Mouse (Mus musculus) intestine, embryonic 16.5 days (tissue): ENCODE data around the gene Necab3. TPM values are rescaled to one million over a fixed set of nuclear protein-coding genes. Genes with fewer than 3 reads are reported as not detected.
A peak's percentile ranks its signal among the peaks of the same experiment; 100 is the strongest.

ENCODE experiments used
- ATAC-seq: fragments of 200-750 bp; cut with Nextera tagmentation; 2 replicates; pipeline ENCODE4 v1.8.0; 2017; ENCODE audit warnings: moderate TSS enrichment, moderate library complexity
- H3K27ac ChIP-seq: fragments of 300-500 bp; sonication (generic); 2 replicates; pipeline ENCODE4 v1.5.1; 2014; ENCODE audit warnings: mild to moderate bottlenecking, low read length
- H3K27me3 ChIP-seq: fragments of 300-500 bp; sonication (generic); replicated peaks from 2 replicates; pipeline ENCODE4 v1.6.1; 2014; ENCODE audit warnings: low read length, control low read depth, mixed read lengths; ENCODE audit not compliant: control insufficient read depth, insufficient read depth
- H3K36me3 ChIP-seq: fragments of 300-500 bp; sonication (generic); 2 replicates; pipeline ENCODE4 v1.6.1; 2014; ENCODE audit warnings: low read length, control low read depth; ENCODE audit not compliant: control insufficient read depth, insufficient read depth
- H3K4me1 ChIP-seq: fragments of 300-500 bp; sonication (generic); 2 replicates; pipeline ENCODE4 v1.6.1; 2014; ENCODE audit warnings: low read length, control low read depth, mixed read lengths; ENCODE audit not compliant: control insufficient read depth, insufficient read depth
- H3K4me2 ChIP-seq: fragments of 300-500 bp; sonication (generic); 2 replicates; pipeline ENCODE4 v1.6.1; 2014; ENCODE audit warnings: low read depth, low read length, control low read depth
- H3K4me3 ChIP-seq: fragments of 300-500 bp; sonication (generic); 2 replicates; pipeline ENCODE4 v1.5.1; 2014; ENCODE audit warnings: mild to moderate bottlenecking, low read length
- H3K9ac ChIP-seq: fragments of 300-500 bp; sonication (generic); 2 replicates; pipeline ENCODE4 v1.6.1; 2014; ENCODE audit warnings: low read depth, low read length
- H3K9me3 ChIP-seq: fragments of 300-500 bp; sonication (generic); 2 replicates; pipeline ENCODE4 v1.6.1; 2016; ENCODE audit warnings: low read length, control low read depth; ENCODE audit not compliant: control insufficient read depth
- WGBS: fragments of 180-500 bp; shearing (Covaris S2); extraction: QIAGEN DNeasy Blood & Tissue Kit; methylation state at CpG from one replicate; pipeline ENCODE4 v1.1.7; 2014; 5-methylcytosine and 5-hydroxymethylcytosine counted together
- polyA plus RNA-seq: library from polyadenylated mRNA; unstranded; fragments of >200 nt; fragmentation: Nextera tagmentation; extraction: Ambion mirVana; gene quantifications from 2 replicates; pipeline ENCODE4 v1.2.1, GENCODE M21; 2015

Necab3 gene
- polyA plus RNA-seq, 1 experiment from 2014 or later, result 1.6 TPM

GRCm38 (mm10) chr2:154551476-154551875, 7.2 kb downstream of the Necab3 start, which contains the start of gene Actl10:
Gene Actl10 (plus strand): TSS chr2:154551776.
- H3K4me2 ChIP-seq, result peak within 1 kb of the TSS; percentile 28
- H3K9me3 ChIP-seq, result no peaks in the 10 kb centered on the region
- no peak for ATAC-seq
- 80% methylated on average over 4 of the region's 4 CpGs for WGBS
- H3K9ac ChIP-seq, result no peak within 1 kb of the TSS
- peaks cover 13% of the 10 kb centered on the region for H3K4me1 ChIP-seq
- H3K36me3 ChIP-seq, result no peaks in the 10 kb centered on the region
- no peak within 1 kb of the TSS for H3K27ac ChIP-seq
- peaks cover 11% of the 10 kb centered on the region for H3K27me3 ChIP-seq
- H3K4me3 ChIP-seq, result peak within 1 kb of the TSS; percentile 2; the same call in 1 of the 2 replicates

GRCm38 (mm10) chr2:154550937-154551336, 7.8 kb downstream of the Necab3 start:
- 68% methylated on average over 2 of the region's 2 CpGs for WGBS
- Histone ChIP-seq H3K27ac (no peak overlapping the region), H3K9ac (no peak overlapping the region), H3K4me2 (no peak overlapping the region), H3K27me3 (peaks cover 11% of the 10 kb centered on the region), H3K9me3 (no peaks in the 10 kb centered on the region), H3K4me1 (peaks cover 13% of the 10 kb centered on the region), H3K36me3 (no peaks in the 10 kb centered on the region), H3K4me3 (no peak overlapping the region)
- no peak for ATAC-seq

GRCm38 (mm10) chr2:154549886-154550189, 8.9 kb downstream of the Necab3 start:
- ATAC-seq, result no peak
- H3K4me3 ChIP-seq, result peak overlapping the region; percentile 49

GRCm38 (mm10) chr2:154549127-154549885, 9.4 kb downstream of the Necab3 start:
- no peaks in the 10 kb centered on the region for H3K36me3 ChIP-seq
- H3K9ac ChIP-seq, result peak overlapping the region; percentile 61
- peak overlapping the region; percentile 49 for H3K4me3 ChIP-seq
- 4% methylated on average over 47 of the region's 48 CpGs for WGBS
- ATAC-seq, result peak; percentile 81
- H3K27me3 ChIP-seq, result peaks cover 11% of the 10 kb centered on the region
- H3K27ac ChIP-seq, result no peak overlapping the region
- H3K4me1 ChIP-seq, result peaks cover 13% of the 10 kb centered on the region
- H3K4me2 ChIP-seq, result peak overlapping the region; percentile 98
- no peaks in the 10 kb centered on the region for H3K9me3 ChIP-seq

More at GRCm38 (mm10) chr2:154549886-154550189, 8.9 kb downstream of the Necab3 start:
- H3K9me3 ChIP-seq, result no peaks in the 10 kb centered on the region
- H3K9ac ChIP-seq, result peak overlapping the region; percentile 61; the same call in 1 of the 2 replicates
- H3K4me1 ChIP-seq, result peaks cover 13% of the 10 kb centered on the region
- no peaks in the 10 kb centered on the region for H3K36me3 ChIP-seq
- peaks cover 11% of the 10 kb centered on the region for H3K27me3 ChIP-seq
- H3K4me2 ChIP-seq, result peak overlapping the region; percentile 98
- H3K27ac ChIP-seq, result no peak overlapping the region
- 16% methylated on average over 20 of the region's 20 CpGs for WGBS

GRCm38 (mm10) chr2:154548688-154549087, 10.0 kb downstream of the Necab3 start:
- 54% methylated on average over 3 of the region's 3 CpGs for WGBS
- no peak for ATAC-seq
- H3K4me3 ChIP-seq, result no peak overlapping the region
- H3K27ac ChIP-seq, result no peak overlapping the region
- no peak overlapping the region for H3K9ac ChIP-seq
- no peaks in the 10 kb centered on the region for H3K36me3 ChIP-seq
- H3K4me1 ChIP-seq, result peaks cover 13% of the 10 kb centered on the region
- no peak overlapping the region; the same call in 1 of the 2 replicates for H3K4me2 ChIP-seq
- H3K27me3 ChIP-seq, result peaks cover 11% of the 10 kb centered on the region
- no peaks in the 10 kb centered on the region for H3K9me3 ChIP-seq

- no peaks in the 10 kb centered on the region for H3K36me3 ChIP-seq
- no peak within 1 kb of the TSS for H3K4me2 ChIP-seq
- no peak within 1 kb of the TSS for H3K9ac ChIP-seq
- no peak for ATAC-seq
- H3K9me3 ChIP-seq, result no peaks in the 10 kb centered on the region
- no peak within 1 kb of the TSS for H3K4me3 ChIP-seq
- peaks cover 10% of the 10 kb centered on the region for H3K4me1 ChIP-seq
- H3K27me3 ChIP-seq, result peaks cover 9% of the 10 kb centered on the region
- H3K27ac ChIP-seq, result no peak within 1 kb of the TSS
- 88% methylated on average over 10 of the region's 10 CpGs for whole genome bisulfite sequencing
Measured at GRCm38 (mm10) chr2:154546711-154547110, 12.0 kb downstream of the Necab3 start, which contains the start of gene 1700003F12Rik. Gene 1700003F12Rik (plus strand): TSS chr2:154547085.

- H3K4me1 ChIP-seq, result peaks cover under 1% of the 10 kb centered on the region; the same call in 1 of the 2 replicates
- ATAC-seq, result no peak
- H3K9ac ChIP-seq, result no peak overlapping the region
- H3K36me3 ChIP-seq, result no peaks in the 10 kb centered on the region
- no peak overlapping the region for H3K4me3 ChIP-seq
- 84% methylated on average over 9 of the region's 9 CpGs for WGBS
- H3K27me3 ChIP-seq, result no peaks in the 10 kb centered on the region
- no peak overlapping the region for H3K27ac ChIP-seq
- no peaks in the 10 kb centered on the region for H3K9me3 ChIP-seq
- H3K4me2 ChIP-seq, result no peak overlapping the region
Measured at GRCm38 (mm10) chr2:154543567-154544347, 14.9 kb downstream of the Necab3 start.

GRCm38 (mm10) chr2:154541630-154542029, 17.1 kb downstream of the Necab3 start:
- Histone ChIP-seq H3K36me3 (no peaks in the 10 kb centered on the region), H3K9me3 (no peaks in the 10 kb centered on the region), H3K27me3 (no peaks in the 10 kb centered on the region), H3K9ac (no peak overlapping the region), H3K4me2 (no peak overlapping the region), H3K4me3 (no peak overlapping the region), H3K4me1 (peaks cover 9% of the 10 kb centered on the region), H3K27ac (no peak overlapping the region)
- ATAC-seq, result no peak
- WGBS, result 88% methylated on average over 2 of the region's 2 CpGs

GRCm38 (mm10) chr2:154539720-154540119, 19.0 kb downstream of the Necab3 start:
- Histone ChIP-seq H3K27ac (no peak overlapping the region), H3K4me2 (no peak overlapping the region), H3K9ac (no peak overlapping the region), H3K36me3 (peaks cover 7% of the 10 kb centered on the region), H3K9me3 (no peaks in the 10 kb centered on the region), H3K4me1 (peaks cover 9% of the 10 kb centered on the region), H3K27me3 (no peaks in the 10 kb centered on the region), H3K4me3 (no peak overlapping the region)
- no peak for ATAC-seq
- 77% methylated on average over 3 of the region's 3 CpGs for WGBS
